Mouse (Mus musculus) CH12.LX (cell line): ENCODE data around the gene Sp100. TPM values are rescaled to one million over a fixed set of nuclear protein-coding genes. Genes with fewer than 3 reads are reported as not detected.

Experiments
- DNase-seq: peaks from one replicate; pipeline ENCODE4 v3.0.0-alpha.2; 2013; ENCODE audit errors: extremely low read depth
- H3K27ac ChIP-seq: 2 replicates; pipeline ENCODE4 v1.5.1; 2012; ENCODE audit warnings: low read depth, mild to moderate bottlenecking, control low read depth, moderate library complexity; ENCODE audit not compliant: insufficient read depth
- H3K27me3 ChIP-seq: replicated peaks from 2 replicates; pipeline ENCODE3; 2012; ENCODE audit warnings: inconsistent platforms
- H3K36me3 ChIP-seq, 2 experiments: replicated peaks in 1 of 2; 2 replicates each; pipeline versions ENCODE3 to v1.6.1; 2012; ENCODE audit warnings: inconsistent platforms in 1 of 2, low read length in 1 of 2, mild to moderate bottlenecking in 1 of 2, mixed read lengths in 1 of 2, moderate library complexity in 1 of 2; ENCODE audit not compliant: control insufficient read depth in 1 of 2, insufficient read depth in 1 of 2
- H3K4me1 ChIP-seq, 2 experiments: 2 replicates each; pipeline ENCODE4 v1.6.1; 2012; ENCODE audit warnings: inconsistent platforms in 1 of 2, moderate library complexity in 1 of 2; ENCODE audit not compliant: insufficient read depth in 2 of 2, control insufficient read depth in 1 of 2
- H3K4me2 ChIP-seq: 2 replicates; pipeline ENCODE4 v1.6.1; 2012; ENCODE audit warnings: low read depth, mild to moderate bottlenecking, control low read depth; ENCODE audit not compliant: poor library complexity, insufficient read depth, severe bottlenecking
- H3K4me3 ChIP-seq, 3 experiments: fragments of 150-350 bp in 1 of 3; sonication (generic) in 1 of 3; replicated peaks in 1 of 3; 2 replicates each; pipeline versions ENCODE3 to v1.5.1; 2011 to 2012; ENCODE audit warnings: low read depth in 2 of 3, low read length in 2 of 3, mild to moderate bottlenecking in 2 of 3, moderate library complexity in 2 of 3, control low read depth in 1 of 3, improper control_type of control experiment in 1 of 3, inconsistent platforms in 1 of 3, mixed read lengths in 1 of 3; ENCODE audit not compliant: poor library complexity in 1 of 3
- H3K79me2 ChIP-seq: replicated peaks from 2 replicates; pipeline ENCODE4 v1.6.1; 2012; ENCODE audit warnings: mild to moderate bottlenecking, moderate library complexity; ENCODE audit not compliant: control insufficient read depth, poor library complexity, insufficient read depth, severe bottlenecking; ENCODE audit errors: extremely low read depth
- H3K9ac ChIP-seq: 2 replicates; pipeline ENCODE4 v1.6.1; 2012; ENCODE audit warnings: low read depth, mild to moderate bottlenecking, control low read depth, moderate library complexity; ENCODE audit not compliant: insufficient read depth
- H3K9me3 ChIP-seq: replicated peaks from 2 replicates; pipeline ENCODE3; 2012; ENCODE audit warnings: low read length, inconsistent platforms, mixed read lengths
- BHLHE40 ChIP-seq: IDR thresholded peaks from 2 replicates; pipeline ENCODE4 v1.6.1; 2011; ENCODE audit warnings: mild to moderate bottlenecking, low read depth, low read length, improper control_type of control experiment
- CHD2 ChIP-seq: IDR thresholded peaks from 2 replicates; pipeline ENCODE4 v1.6.1; 2011; ENCODE audit warnings: low read length, improper control_type of control experiment
- GABPA ChIP-seq: IDR thresholded peaks from 2 replicates; pipeline ENCODE4 v1.6.1; 2012; ENCODE audit warnings: low read depth, low read length, improper control_type of control experiment, inconsistent platforms; ENCODE audit not compliant: insufficient replicate concordance
- HCFC1 ChIP-seq: IDR thresholded peaks from 2 replicates; pipeline ENCODE4 v1.6.1; 2012; ENCODE audit warnings: low read depth, mild to moderate bottlenecking, inconsistent platforms, low read length, improper control_type of control experiment
- IRF4 ChIP-seq: IDR thresholded peaks from 2 replicates; pipeline ENCODE4 v1.6.1; 2014; ENCODE audit warnings: low read depth, mild to moderate bottlenecking, inconsistent platforms, low read length, improper control_type of control experiment
- JUN ChIP-seq: IDR thresholded peaks from 2 replicates; pipeline ENCODE4 v1.6.1; 2011; ENCODE audit warnings: low read depth, mild to moderate bottlenecking, low read length, improper control_type of control experiment, moderate library complexity; ENCODE audit not compliant: insufficient read depth
- JUND ChIP-seq: conservative IDR thresholded peaks from 2 replicates; pipeline ENCODE4 v1.6.1; 2011; ENCODE audit warnings: low read depth, low read length, improper control_type of control experiment
- MAZ ChIP-seq: IDR thresholded peaks from 2 replicates; pipeline ENCODE4 v1.6.1; 2012; ENCODE audit warnings: low read depth, mild to moderate bottlenecking, inconsistent platforms, low read length, improper control_type of control experiment, moderate library complexity
- MEF2A ChIP-seq: IDR thresholded peaks from 2 replicates; pipeline ENCODE4 v1.6.1; 2014; ENCODE audit warnings: low read depth, mild to moderate bottlenecking, inconsistent platforms, low read length, improper control_type of control experiment, borderline replicate concordance
- MXI1 ChIP-seq: IDR thresholded peaks from 2 replicates; pipeline ENCODE4 v1.6.1; 2011; ENCODE audit warnings: mild to moderate bottlenecking, low read depth, low read length, improper control_type of control experiment
- MYC ChIP-seq: IDR thresholded peaks from 2 replicates; pipeline ENCODE4 v1.6.1; 2011; ENCODE audit warnings: low read depth, mild to moderate bottlenecking, improper control_type of control experiment, low read length
- NELFE ChIP-seq: IDR thresholded peaks from 2 replicates; pipeline ENCODE4 v1.6.1; 2011; ENCODE audit warnings: low read depth, low read length, improper control_type of control experiment
- PAX5 ChIP-seq: IDR thresholded peaks from 2 replicates; pipeline ENCODE4 v1.6.1; 2012; ENCODE audit warnings: low read length, inconsistent platforms, mixed read lengths
- RAD21 ChIP-seq: IDR thresholded peaks from 2 replicates; pipeline ENCODE4 v1.6.1; 2011; ENCODE audit warnings: low read depth, mild to moderate bottlenecking, low read length, improper control_type of control experiment, moderate library complexity
- SIN3A ChIP-seq: IDR thresholded peaks from 2 replicates; pipeline ENCODE4 v1.6.1; 2012; ENCODE audit warnings: low read length, improper control_type of control experiment, inconsistent platforms
- TCF12 ChIP-seq: IDR thresholded peaks from 2 replicates; pipeline ENCODE4 v1.6.1; 2014; ENCODE audit warnings: low read depth, mild to moderate bottlenecking, inconsistent platforms, low read length, improper control_type of control experiment
- USF2 ChIP-seq: conservative IDR thresholded peaks from 2 replicates; pipeline ENCODE4 v1.6.1; 2011; ENCODE audit warnings: low read depth, low read length, improper control_type of control experiment
- ZC3H11A ChIP-seq: IDR thresholded peaks from 2 replicates; pipeline ENCODE4 v1.6.1; 2012; ENCODE audit warnings: low read depth, mild to moderate bottlenecking, inconsistent platforms, low read length, improper control_type of control experiment
- ZKSCAN1 ChIP-seq: IDR thresholded peaks from 2 replicates; pipeline ENCODE4 v1.6.1; 2012; ENCODE audit warnings: low read depth, inconsistent platforms, low read length, improper control_type of control experiment, borderline replicate concordance
- ZNF384 ChIP-seq: IDR thresholded peaks from 2 replicates; pipeline ENCODE4 v1.6.1; 2012; ENCODE audit warnings: low read depth, low read length, improper control_type of control experiment, inconsistent platforms
- dilution Hi-C: fragments of 300-500 bp; cut with MboI; formaldehyde crosslinking; loops from 2 replicates; pipeline ENCODE4 v1.14.3; 2020; ENCODE audit warnings: low sequenced_read_pairs; ENCODE audit not compliant: extremely low pct_unique_long_range_greater_than_20kb, extremely low pct_ligation_motif_present
- in situ Hi-C: fragments of 300-500 bp; cut with MboI; formaldehyde crosslinking; loops from 3 replicates; pipeline ENCODE4 v1.14.3; 2019; ENCODE audit warnings: low sequenced_read_pairs, low pct_ligation_motif_present, low pct_unique_long_range_greater_than_20kb, mixed read lengths
- polyA plus RNA-seq: library from polyadenylated mRNA; unstranded; fragments of >175 nt; gene quantifications from 2 replicates; pipeline ENCODE4 v1.2.1, GENCODE M21; 2012; ENCODE audit warnings: low read depth; ENCODE audit not compliant: insufficient read length
- total RNA-seq, 2 experiments: library from RNA; depleted of rRNA; stranded (reverse); fragments of 300-350 nt in 1 of 2; fragments of >200 nt in 1 of 2; gene quantifications; 2 replicates each; pipeline ENCODE4 v1.2.3; 2012 to 2014

The Sp100 gene
- total and polyA plus RNA-seq, 3 experiments: 24.7 to 74.0 (median 59.5) TPM

GRCm38 (mm10) chr1:85758969-85759293 lies 109.1 kb downstream of the Sp100 start:
- no peak for DNase-seq
- H3K4me3 ChIP-seq: no peak overlapping the region
- dilution Hi-C loops: no loop called here
- H3K4me1 ChIP-seq: peaks cover 22 to 70% of the 10 kb centered on the region in 2 experiments
- no peaks in the 10 kb centered on the region for H3K36me3 ChIP-seq
- no peaks in the 10 kb centered on the region for H3K27me3 ChIP-seq
- H3K9ac ChIP-seq: peak overlapping the region; percentile 34
- TF ChIP-seq CHD2 (peak; percentile 84), PAX5 (no peak), MXI1 (no peak), MAZ (no peak), JUND (peak; percentile 76), HCFC1 (no peak), ZKSCAN1 (no peak), ZC3H11A (no peak), NELFE (no peak), USF2 (no peak), RAD21 (no peak), SIN3A (peak; percentile 20; the same call in 1 of the 2 replicates), ZNF384 (no peak), MEF2A (no peak; the same call in 1 of the 2 replicates), TCF12 (0 out of 2 replicates have a peak, but pooled peaks have one; percentile 46), IRF4 (peak; percentile 41; the same call in 1 of the 2 replicates), BHLHE40 (no peak), MYC (no peak), GABPA (no peak), JUN (no peak)
- peak overlapping the region; percentile 77 for H3K27ac ChIP-seq
- no peaks in the 10 kb centered on the region for H3K79me2 ChIP-seq
- no peaks in the 10 kb centered on the region for H3K9me3 ChIP-seq
- H3K4me2 ChIP-seq: peak overlapping the region; percentile 69
- in situ Hi-C loops: no loop called here

Other genes with a start within 250 kb of the Sp100 start
- 9.1 and 10.4 TPM in 2 replicates for gene G530012D18Rik, start 74.3 kb upstream of the Sp100 start, total RNA-seq (2012; rRNA removed)
- not detected in 2 replicates for gene G530012D18Rik, start 74.3 kb upstream of the Sp100 start, total RNA-seq (2014; rRNA removed)
- gene G530012D18Rik, start 74.3 kb upstream of the Sp100 start, polyA plus RNA-seq: 69.3 and 72.5 TPM in 2 replicates
- gene Sp110, start 51.2 kb upstream of the Sp100 start, total RNA-seq (2012; rRNA removed): 61.7 and 62.8 TPM in 2 replicates
- gene Sp110, start 51.2 kb upstream of the Sp100 start, total RNA-seq (2014; rRNA removed): 72.0 and 77.8 TPM in 2 replicates
- 169 and 175 TPM in 2 replicates for gene Sp110, start 51.2 kb upstream of the Sp100 start, polyA plus RNA-seq
- 116 and 127 TPM in 2 replicates for gene Sp140, start 49.6 kb upstream of the Sp100 start, total RNA-seq (2012; rRNA removed)
- 197 and 211 TPM in 2 replicates for gene Sp140, start 49.6 kb upstream of the Sp100 start, total RNA-seq (2014; rRNA removed)
- gene Sp140, start 49.6 kb upstream of the Sp100 start, polyA plus RNA-seq: 241 and 256 TPM in 2 replicates
- 55.8 and 64.7 TPM in 2 replicates for gene A630001G21Rik, start 128.7 kb downstream of the Sp100 start, total RNA-seq (2012; rRNA removed)
- gene A630001G21Rik, start 128.7 kb downstream of the Sp100 start, total RNA-seq (2014; rRNA removed): 151 and 164 TPM in 2 replicates
- 130 and 139 TPM in 2 replicates for gene A630001G21Rik, start 128.7 kb downstream of the Sp100 start, polyA plus RNA-seq
- 90.2 and 101 TPM in 2 replicates for gene Cab39, start 143.5 kb downstream of the Sp100 start, total RNA-seq (2012; rRNA removed)
- gene Cab39, start 143.5 kb downstream of the Sp100 start, total RNA-seq (2014; rRNA removed): 239 and 263 TPM in 2 replicates
- 98.4 and 111 TPM in 2 replicates for gene Cab39, start 143.5 kb downstream of the Sp100 start, polyA plus RNA-seq
- gene Itm2c, start 244.3 kb downstream of the Sp100 start, total RNA-seq (2012; rRNA removed): 83.3 and 107 TPM in 2 replicates
- gene Itm2c, start 244.3 kb downstream of the Sp100 start, total RNA-seq (2014; rRNA removed): 87.9 and 96.2 TPM in 2 replicates
- gene Itm2c, start 244.3 kb downstream of the Sp100 start, polyA plus RNA-seq: 72.1 and 76.6 TPM in 2 replicates